Mouse (Mus musculus) frontal cortex, adult 2 months (tissue): ENCODE data around the gene Krba1. TPM values are rescaled to one million over a fixed set of nuclear protein-coding genes. Genes with fewer than 3 reads are reported as not detected.

Experiments
- DNase-seq, 2 experiments: peaks; one replicate each; pipeline ENCODE4 v3.0.0; 2022; ENCODE audit warnings: low spot score in 1 of 2; ENCODE audit errors: extremely low spot score in 1 of 2
- polyA plus RNA-seq: library from polyadenylated mRNA; depleted of rRNA; stranded (reverse); fragments of >200 nt; gene quantifications from 2 replicates; pipeline ENCODE4 v1.2.3, GENCODE M21; 2012; rRNA removed

Krba1 gene
- polyA plus RNA-seq, 1 experiment, result 48.0 TPM

GRCm38 (mm10) chr6:48446256-48446655 lies 50.9 kb downstream of the Krba1 start:
- no peak for DNase-seq

- DNase-seq, result no peak
Measured at GRCm38 (mm10) chr6:48446896-48447295, 51.5 kb downstream of the Krba1 start.

- DNase-seq, result no peak
Measured at GRCm38 (mm10) chr6:48447929-48448328, 52.5 kb downstream of the Krba1 start, which contains the start of gene Sspo. Sspo (plus strand) TSS chr6:48448229.

GRCm38 (mm10) chr6:48448527-48448926 lies 53.1 kb downstream of the Krba1 start:
- DNase-seq, result no peak

GRCm38 (mm10) chr6:48452151-48452550 lies 56.8 kb downstream of the Krba1 start:
- no peak for DNase-seq

GRCm38 (mm10) chr6:48452771-48453170 lies 57.4 kb downstream of the Krba1 start:
- DNase-seq, result no peak

- peak; percentile 40 to 57 for DNase-seq
Measured at GRCm38 (mm10) chr6:48464966-48465679, 69.7 kb downstream of the Krba1 start.

GRCm38 (mm10) chr6:48466715-48467114 lies 71.3 kb downstream of the Krba1 start:
- no peak for DNase-seq

GRCm38 (mm10) chr6:48467490-48467889 lies 72.1 kb downstream of the Krba1 start:
- DNase-seq, result no peak

Other genes starting within 250 kb of the Krba1 start
- gene Zfp467, start 50.2 kb downstream of the Krba1 start, polyA plus RNA-seq, result 40.7 and 41.4 TPM in 2 replicates
- 2.0 and 2.2 TPM in 2 replicates for gene Sspo, start 52.6 kb downstream of the Krba1 start, polyA plus RNA-seq
- 448 and 479 TPM in 2 replicates for gene Atp6v0e2, start 142.0 kb downstream of the Krba1 start, polyA plus RNA-seq
- 25.4 and 29.2 TPM in 2 replicates for gene Lrrc61, start 159.2 kb downstream of the Krba1 start, polyA plus RNA-seq
- gene Rarres2, start 177.2 kb downstream of the Krba1 start, polyA plus RNA-seq, result 12.8 and 19.2 TPM in 2 replicates
- gene Gm45021, start 194.0 kb downstream of the Krba1 start, polyA plus RNA-seq, result not detected in 2 replicates
- gene Repin1, start 198.3 kb downstream of the Krba1 start, polyA plus RNA-seq, result 85.2 and 91.0 TPM in 2 replicates
- not detected in 2 replicates for gene Gm44965, start 198.4 kb downstream of the Krba1 start, polyA plus RNA-seq
- gene Zfp775, start 206.5 kb downstream of the Krba1 start, polyA plus RNA-seq, result 6.2 and 6.3 TPM in 2 replicates
- 22.3 and 22.7 TPM in 2 replicates for gene AI854703, start 231.2 kb downstream of the Krba1 start, polyA plus RNA-seq